Mouse (Mus musculus): ENCODE measurements around the gene Jsrp1.

DNA sequence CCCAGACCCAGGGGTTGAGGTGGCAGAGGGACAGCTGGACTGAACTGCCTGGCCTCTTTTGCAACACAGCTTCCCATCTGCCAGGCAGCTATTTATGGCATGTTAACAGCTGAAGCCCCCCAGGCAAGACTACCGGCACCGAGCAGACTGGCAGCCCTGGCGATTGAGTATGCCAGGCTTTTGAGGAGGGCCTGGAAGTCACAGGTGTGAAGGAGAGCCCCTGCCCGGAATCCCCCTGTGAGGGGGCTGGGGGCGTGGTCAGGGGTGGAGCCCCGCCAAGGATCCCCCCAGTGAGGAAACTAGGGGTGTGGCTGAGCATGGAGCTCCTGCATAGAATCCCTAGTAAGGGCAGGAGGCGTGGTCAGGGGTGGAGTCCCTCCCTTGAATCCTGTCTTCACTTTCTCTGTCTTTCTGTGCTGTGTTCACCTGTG is 23.7 kb upstream of the Jsrp1 start:
- TF ChIP-seq CTCF (IDR thresholded peaks at IDR 0.05; ENCODE audit: low read depth, low read length), result no peak
- no peak for TF ChIP-seq POLR2AphosphoS5 (IDR thresholded peaks at IDR 0.05; ENCODE audit: insufficient replicate concordance, low read depth, low read length)
- TF ChIP-seq TAL1 (conservative IDR thresholded peaks at IDR 0.05; ENCODE audit: low read depth, low read length), result no peak
- TF ChIP-seq GATA1 (IDR thresholded peaks at IDR 0.05; ENCODE audit: borderline replicate concordance, low read length), result no peak
- TF ChIP-seq GATA2 (IDR thresholded peaks at IDR 0.05; ENCODE audit: borderline replicate concordance, low read depth, low read length), result no peak

Measured in G1E (cell line).